Mouse (Mus musculus) midbrain, postnatal 0 days (tissue): ENCODE measurements at regions not wholly inside any gene's neighbourhood (a gene's known extent, or its start where the extent isn't known, plus 50 kb on each side); places are given as distances from the start of the nearest gene placed in this dataset.
"Not testable (repeated sequence)": the region's sequence is repeated elsewhere in the genome, so short reads cannot be mapped to it uniquely, and the experiment has no call there.

Experiments
- ATAC-seq: fragments of 200-750 bp; cut with Nextera tagmentation; 2 replicates; pipeline ENCODE4 v1.8.0; 2017; ENCODE audit warnings: moderate number of reproducible peaks, mild to moderate bottlenecking, moderate TSS enrichment, moderate library complexity; ENCODE audit not compliant: low FRiP score
- DNase-seq: peaks from one replicate; pipeline ENCODE4 v3.0.0-alpha.2; 2015; ENCODE audit warnings: low spot score
- H3K27ac ChIP-seq: fragments of 300-500 bp; sonication (generic); 2 replicates; pipeline ENCODE4 v1.5.1; 2014; ENCODE audit warnings: low read depth, mild to moderate bottlenecking, low read length, mixed read lengths
- H3K27me3 ChIP-seq: fragments of 300-500 bp; sonication (generic); 2 replicates; pipeline ENCODE4 v1.6.1; 2014; ENCODE audit warnings: low read length, control low read depth, mixed read lengths; ENCODE audit not compliant: insufficient read depth
- H3K36me3 ChIP-seq: fragments of 300-500 bp; sonication (generic); 2 replicates; pipeline ENCODE4 v1.6.1; 2014; ENCODE audit warnings: low read length, control low read depth, mixed read lengths; ENCODE audit not compliant: insufficient read depth
- H3K4me1 ChIP-seq: fragments of 300-500 bp; sonication (generic); 2 replicates; pipeline ENCODE4 v1.6.1; 2014; ENCODE audit warnings: mild to moderate bottlenecking, control low read depth, antibody characterized with exemption, low read length, mixed read lengths; ENCODE audit not compliant: insufficient read depth
- H3K4me2 ChIP-seq: fragments of 300-500 bp; sonication (generic); 2 replicates; pipeline ENCODE4 v1.6.1; 2014; ENCODE audit warnings: low read depth, mild to moderate bottlenecking, low read length, mixed read lengths; ENCODE audit not compliant: poor library complexity, severe bottlenecking
- H3K4me3 ChIP-seq: fragments of 300-500 bp; sonication (generic); 2 replicates; pipeline ENCODE4 v1.5.1; 2014; ENCODE audit warnings: low read depth, mild to moderate bottlenecking, low read length, moderate library complexity
- H3K9ac ChIP-seq: fragments of 300-500 bp; sonication (generic); replicated peaks from 2 replicates; pipeline ENCODE4 v1.6.1; 2014; ENCODE audit warnings: mild to moderate bottlenecking, low read length, moderate library complexity, mixed read lengths; ENCODE audit not compliant: poor library complexity, severe bottlenecking
- H3K9me3 ChIP-seq: fragments of 300-500 bp; sonication (generic); 2 replicates; pipeline ENCODE4 v1.6.1; 2016; ENCODE audit warnings: low read length, control low read depth
- CTCF ChIP-seq: IDR thresholded peaks from 2 replicates; pipeline ENCODE4 v1.5.1; 2016; ENCODE audit warnings: antibody characterized with exemption, mild to moderate bottlenecking
- WGBS: fragments of 180-500 bp; shearing (Covaris S2); extraction: QIAGEN DNeasy Blood & Tissue Kit; methylation state at CpG from one replicate; pipeline ENCODE4 v1.1.7; 2014; 5-methylcytosine and 5-hydroxymethylcytosine counted together

DNA sequence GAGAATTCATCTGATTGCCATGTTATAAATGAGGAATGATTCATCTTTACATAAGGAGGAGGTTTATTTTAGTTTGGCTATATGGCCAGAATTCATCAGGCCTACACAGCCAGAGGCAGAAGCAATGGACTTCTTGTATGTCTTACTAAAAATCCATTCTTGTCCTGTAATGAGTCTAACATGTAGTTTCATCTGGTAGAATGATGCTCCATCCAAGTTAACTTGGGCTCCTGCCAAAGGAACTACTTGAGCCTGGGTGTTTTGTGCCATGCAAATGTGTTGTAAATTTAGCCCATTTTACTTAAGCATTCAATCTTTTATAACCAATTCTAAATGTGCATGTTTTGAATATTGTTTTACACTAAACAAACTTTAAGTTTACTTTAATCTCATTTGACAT is 462.9 kb upstream of the Pom121l12 start:
- TF ChIP-seq CTCF: no peak
- H3K9ac ChIP-seq: no peak overlapping the region
- no peak overlapping the region for H3K4me2 ChIP-seq
- H3K36me3 ChIP-seq: no peaks in the 10 kb centered on the region
- DNase-seq (no peak), ATAC-seq (no peak)
- H3K27me3 ChIP-seq: no peaks in the 10 kb centered on the region
- H3K4me3 ChIP-seq: no peak overlapping the region
- no peak overlapping the region for H3K27ac ChIP-seq
- H3K9me3 ChIP-seq: no peaks in the 10 kb centered on the region
- no peaks in the 10 kb centered on the region for H3K4me1 ChIP-seq

DNA sequence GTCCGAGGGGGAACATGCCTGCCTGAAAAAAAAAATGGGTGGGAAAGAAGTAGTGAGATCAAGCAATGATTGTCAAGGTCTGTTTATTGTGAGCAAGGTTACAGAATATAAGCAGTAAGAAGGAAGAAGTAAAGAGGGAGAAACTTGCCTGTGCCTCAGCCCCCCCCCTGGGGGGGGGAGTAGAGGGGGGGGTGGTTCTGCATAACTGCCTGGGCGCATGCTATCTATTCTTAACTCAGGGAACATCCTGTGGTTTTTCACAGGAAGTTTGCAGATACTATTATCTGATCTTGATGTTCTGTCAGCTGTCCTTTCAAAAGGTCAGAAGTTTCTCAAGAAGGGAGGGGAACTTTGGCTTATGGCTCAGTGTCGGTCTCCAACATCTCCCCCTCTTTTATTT is 456.7 kb upstream of the Pom121l12 start:
- not testable (repeated sequence) for H3K9me3 ChIP-seq, H3K4me1 ChIP-seq, ATAC-seq, H3K27me3 ChIP-seq, H3K9ac ChIP-seq, H3K36me3 ChIP-seq, DNase-seq, H3K4me3 ChIP-seq, H3K27ac ChIP-seq, H3K4me2 ChIP-seq
- WGBS: 93% methylated on average over 3 of the region's 3 CpGs

DNA sequence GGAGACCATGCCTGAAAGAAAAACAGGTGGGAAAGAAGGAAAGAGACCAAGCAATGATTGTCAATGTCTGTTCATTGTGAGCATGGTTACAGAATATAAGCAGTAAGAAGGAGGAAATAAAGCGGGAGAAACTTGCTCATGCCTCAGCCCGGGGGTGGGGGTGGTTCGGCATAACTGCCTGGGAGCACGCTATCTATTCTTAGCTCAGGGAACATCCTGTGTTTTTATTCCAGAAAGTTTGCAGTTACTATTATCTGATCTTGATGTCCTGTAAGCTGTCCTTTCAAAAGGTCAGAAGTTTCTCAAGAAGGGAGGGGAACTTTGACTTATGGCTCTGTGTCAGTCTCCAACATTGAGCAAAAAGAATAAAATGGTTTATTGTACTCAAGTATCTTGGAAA is 451.4 kb upstream of the Pom121l12 start:
- no peaks in the 10 kb centered on the region for H3K4me1 ChIP-seq
- H3K27me3 ChIP-seq: no peaks in the 10 kb centered on the region
- 94% methylated on average over 4 of the region's 4 CpGs for WGBS
- no peaks in the 10 kb centered on the region for H3K9me3 ChIP-seq
- H3K4me2 ChIP-seq: no peak overlapping the region
- H3K36me3 ChIP-seq: no peaks in the 10 kb centered on the region
- H3K27ac ChIP-seq: no peak overlapping the region
- DNase-seq: no peak
- H3K4me3 ChIP-seq: no peak overlapping the region
- no peak overlapping the region for H3K9ac ChIP-seq
- TF ChIP-seq CTCF: no peak
- ATAC-seq: no peak

DNA sequence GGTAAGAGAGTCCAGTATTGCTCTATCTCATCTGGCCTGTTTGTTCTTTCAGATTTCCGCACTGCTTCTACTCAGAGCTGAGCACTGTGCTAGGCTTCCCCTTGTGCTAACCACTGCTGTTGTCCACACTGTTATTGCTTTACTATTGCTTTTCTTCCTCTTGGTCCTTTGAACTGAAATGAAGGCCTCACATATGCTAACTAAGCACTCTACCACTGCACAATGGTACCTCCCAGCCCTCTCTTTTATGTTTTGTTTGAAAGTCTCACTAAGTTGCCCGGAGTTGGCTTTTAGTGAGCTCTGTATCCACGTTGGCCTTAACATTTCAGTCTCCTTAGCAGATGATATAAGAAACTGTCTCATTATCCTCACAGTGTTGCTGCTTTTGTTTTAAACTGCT is 439.7 kb upstream of the Pom121l12 start:
- Histone ChIP-seq H3K9me3 (no peaks in the 10 kb centered on the region), H3K9ac (no peak overlapping the region), H3K4me1 (no peaks in the 10 kb centered on the region), H3K4me3 (no peak overlapping the region), H3K4me2 (no peak overlapping the region), H3K27me3 (no peaks in the 10 kb centered on the region), H3K36me3 (no peaks in the 10 kb centered on the region), H3K27ac (no peak overlapping the region)
- WGBS: 44% methylated on average over 3 of the region's 3 CpGs
- TF ChIP-seq CTCF: no peak
- no peak for ATAC-seq
- DNase-seq: no peak

DNA sequence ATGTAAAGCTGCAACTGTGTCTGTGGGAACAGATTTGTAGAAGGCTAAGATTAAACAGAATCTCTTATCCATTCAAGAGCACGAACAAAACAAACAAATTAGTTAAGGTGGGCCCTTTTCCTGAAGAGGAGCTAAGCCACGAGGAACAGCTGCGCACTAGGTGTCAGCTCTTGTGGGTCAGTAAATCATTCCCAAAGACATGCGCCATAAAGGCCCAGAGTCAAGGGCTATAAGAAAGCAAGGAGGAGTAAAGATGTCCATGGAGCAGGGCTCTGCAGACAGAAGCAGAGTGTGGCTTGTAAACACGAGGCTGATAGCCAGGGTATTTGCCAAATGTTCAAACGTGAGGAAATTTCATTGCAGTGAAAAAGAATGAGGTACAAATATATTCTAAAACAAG is 429.6 kb upstream of the Pom121l12 start:
- DNase-seq: no peak
- 64% methylated on average over 6 of the region's 6 CpGs for WGBS
- no peaks in the 10 kb centered on the region for H3K27me3 ChIP-seq
- H3K4me3 ChIP-seq: no peak overlapping the region
- TF ChIP-seq CTCF: no peak
- no peak overlapping the region for H3K27ac ChIP-seq
- ATAC-seq: no peak
- no peaks in the 10 kb centered on the region for H3K4me1 ChIP-seq
- no peak overlapping the region for H3K9ac ChIP-seq
- H3K36me3 ChIP-seq: no peaks in the 10 kb centered on the region
- H3K4me2 ChIP-seq: no peak overlapping the region
- no peaks in the 10 kb centered on the region for H3K9me3 ChIP-seq

DNA sequence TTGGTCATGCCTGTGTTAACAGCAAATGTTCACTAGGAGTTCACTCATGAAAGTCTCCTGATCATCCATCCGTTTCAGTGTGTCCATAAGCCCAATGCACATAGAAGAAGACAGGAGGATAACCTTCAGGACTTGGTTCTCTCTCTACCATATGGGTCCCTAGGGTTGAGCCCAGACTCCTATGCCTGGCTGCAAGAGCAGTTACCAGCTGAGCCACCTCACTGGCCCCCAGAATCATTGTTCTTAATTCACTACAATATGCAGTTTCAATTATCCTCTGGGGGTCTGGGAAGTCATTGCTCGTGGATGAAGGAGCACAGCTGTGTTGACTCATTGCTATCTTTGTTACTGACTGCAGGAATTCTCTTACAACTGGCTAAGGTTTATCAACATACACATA is 424.5 kb upstream of the Pom121l12 start:
- ATAC-seq (no peak), DNase-seq (no peak)

DNA sequence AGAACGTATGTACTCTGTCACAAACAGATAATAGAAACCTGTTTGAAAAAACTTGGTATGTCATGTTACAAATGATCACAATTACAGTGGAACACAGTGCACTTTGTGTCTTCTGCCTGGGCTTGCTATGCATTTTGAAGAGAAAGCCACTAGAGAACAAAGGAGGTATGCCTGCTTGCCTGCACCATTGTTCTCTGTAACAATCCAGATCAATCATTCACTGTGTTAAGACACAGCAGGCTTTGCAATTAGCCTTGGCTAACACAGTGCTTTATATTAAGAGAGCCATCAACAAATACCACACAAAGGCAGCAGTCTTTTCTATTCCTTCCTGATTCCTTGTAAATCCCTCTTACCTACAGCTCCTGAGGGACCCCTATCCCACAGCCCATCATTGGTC is 417.1 kb upstream of the Pom121l12 start:
- H3K4me2 ChIP-seq: no peak overlapping the region
- no peaks in the 10 kb centered on the region for H3K27me3 ChIP-seq
- 27% methylated on average over 1 of the region's 1 CpGs for WGBS
- no peaks in the 10 kb centered on the region for H3K4me1 ChIP-seq
- TF ChIP-seq CTCF: no peak
- no peak overlapping the region for H3K9ac ChIP-seq
- H3K36me3 ChIP-seq: no peaks in the 10 kb centered on the region
- H3K9me3 ChIP-seq: no peaks in the 10 kb centered on the region
- no peak for ATAC-seq
- no peak overlapping the region for H3K4me3 ChIP-seq
- no peak overlapping the region for H3K27ac ChIP-seq
- DNase-seq: peak; percentile 12

More for the DNA sequence above, 424.5 kb upstream of the Pom121l12 start:
- no peaks in the 10 kb centered on the region for H3K27me3 ChIP-seq
- no peak for TF ChIP-seq CTCF
- no peaks in the 10 kb centered on the region for H3K4me1 ChIP-seq
- H3K36me3 ChIP-seq: no peaks in the 10 kb centered on the region
- H3K9ac ChIP-seq: no peak overlapping the region
- no peaks in the 10 kb centered on the region for H3K9me3 ChIP-seq
- no peak overlapping the region for H3K27ac ChIP-seq
- no peak overlapping the region for H3K4me3 ChIP-seq
- WGBS: 76% methylated on average over 2 of the region's 2 CpGs
- no peak overlapping the region for H3K4me2 ChIP-seq
